Mouse (Mus musculus): ENCODE results near the gene Eif2a.

DNA sequence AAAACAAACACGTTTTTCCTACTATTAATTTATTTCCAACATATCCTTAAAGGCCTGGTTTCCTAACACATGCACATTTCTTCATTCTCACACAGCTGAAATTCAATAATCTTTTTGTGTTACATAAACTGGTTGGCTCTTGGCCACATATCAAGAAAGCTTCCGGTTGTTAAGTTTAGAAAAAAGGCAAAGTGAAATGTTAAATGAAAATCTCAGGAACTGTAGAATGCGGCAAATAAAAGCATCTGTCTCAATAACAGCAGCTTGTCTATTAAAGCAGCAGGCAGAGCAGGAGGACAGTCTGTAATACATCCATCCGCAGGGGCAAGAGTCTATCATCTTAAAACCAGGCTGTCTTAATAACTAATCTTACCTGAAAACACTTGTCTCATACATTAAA lies 1.4 kb upstream of the Eif2a start:
- no peak for TF ChIP-seq CTCF (conservative IDR thresholded peaks at IDR 0.05; ENCODE audit: low read length)
- no peak for TF ChIP-seq POU5F1 (IDR thresholded peaks at IDR 0.05; ENCODE audit: borderline replicate concordance, low read length)

Measured in E14TG2a.4 (cell line).